Comparison of ENCODE assay signal across 8 mouse cellular contexts in genomic region chr7:34229691-34230111, GRCm38 (mm10). TPM values are rescaled to one million over a fixed set of nuclear protein-coding genes. Genes with fewer than 3 reads are reported as not detected.
DNase-seq lines count a peak whose midpoint lies in the region; ATAC-seq and TF ChIP-seq lines count a peak whose summit lies in the region.

No protein-coding gene starts in this region.

- H3K27ac ChIP-seq in embryonic facial prominence, embryonic 10.5 days (replicated peaks): peak overlapping the region; percentile 95
- peak overlapping the region; percentile 68 for H3K27ac ChIP-seq in limb, embryonic 11.5 days (replicated peaks; ENCODE audit: low read depth, low read length)
- H3K27ac ChIP-seq in midbrain, embryonic 14.5 days (replicated peaks; ENCODE audit: low read depth, low read length): peak overlapping the region; percentile 73
- peak overlapping the region; percentile 90 for H3K27ac ChIP-seq in stomach, postnatal 0 days (replicated peaks)

- no peaks in the 10 kb centered on the region for H3K9me3 ChIP-seq in embryonic facial prominence, embryonic 10.5 days
- no peaks in the 10 kb centered on the region for H3K9me3 ChIP-seq in limb, embryonic 11.5 days (ENCODE audit: control insufficient read depth, low read length)
- H3K9me3 ChIP-seq in midbrain, embryonic 14.5 days (ENCODE audit: control insufficient read depth, low read length): no peaks in the 10 kb centered on the region
- no peaks in the 10 kb centered on the region for H3K9me3 ChIP-seq in stomach, postnatal 0 days (ENCODE audit: control insufficient read depth, low read length)

- ATAC-seq in limb, embryonic 11.5 days (ENCODE audit: insufficient number of reproducible peaks, low FRiP score, low TSS enrichment, low read depth): 0 out of 2 replicates have a peak, but pooled peaks have one; percentile 2
- ATAC-seq in midbrain, embryonic 14.5 days (ENCODE audit: low FRiP score, low TSS enrichment): peak; percentile 11
- peak; percentile 1 for ATAC-seq in stomach, postnatal 0 days (ENCODE audit: low FRiP score, low TSS enrichment)

- under 1% methylated on average over 19 of the region's 19 CpGs for WGBS in embryonic facial prominence, embryonic 10.5 days
- WGBS in limb, embryonic 11.5 days: 0% methylated on average over 15 of the region's 19 CpGs
- WGBS in midbrain, embryonic 14.5 days: under 1% methylated on average over 19 of the region's 19 CpGs
- WGBS in stomach, postnatal 0 days: 0% methylated on average over 14 of the region's 19 CpGs

- H3K4me2 ChIP-seq in limb, embryonic 11.5 days (ENCODE audit: low read depth, severe bottlenecking): peak overlapping the region; percentile 69
- H3K4me2 ChIP-seq in midbrain, embryonic 14.5 days (ENCODE audit: low read length): peak overlapping the region; percentile 86
- peak overlapping the region; percentile 80 for H3K4me2 ChIP-seq in stomach, postnatal 0 days (replicated peaks; ENCODE audit: low read depth)

- H3K27me3 ChIP-seq in embryonic facial prominence, embryonic 10.5 days (replicated peaks; ENCODE audit: low read depth, poor library complexity, severe bottlenecking): no peaks in the 10 kb centered on the region
- no peaks in the 10 kb centered on the region for H3K27me3 ChIP-seq in limb, embryonic 11.5 days (ENCODE audit: control insufficient read depth, insufficient read depth, low read length)
- no peaks in the 10 kb centered on the region for H3K27me3 ChIP-seq in midbrain, embryonic 14.5 days (ENCODE audit: control insufficient read depth, insufficient read depth, low read length)
- no peaks in the 10 kb centered on the region for H3K27me3 ChIP-seq in stomach, postnatal 0 days (ENCODE audit: control insufficient read depth, insufficient read depth, low read length)

- peak; percentile 11 for DNase-seq in thymus, postnatal 0 days (ENCODE audit: low spot score)
- no peak for DNase-seq in thymus, postnatal 4 days
- peak; percentile 72 for DNase-seq in embryonic facial prominence, embryonic 10.5 days (ENCODE audit: low spot score)
- peak; percentile 98 for DNase-seq in heart, adult 11 months
- peak; percentile 59 for DNase-seq in kidney, adult 11 months
- peak; percentile 70 for DNase-seq in limb, embryonic 11.5 days (ENCODE audit: low spot score)
- DNase-seq in midbrain, embryonic 14.5 days: peak; percentile 68
- peak; percentile 59 for DNase-seq in stomach, postnatal 0 days (ENCODE audit: low spot score)

- H3K4me3 ChIP-seq in embryonic facial prominence, embryonic 10.5 days: peak overlapping the region; percentile 87
- peak overlapping the region; percentile 76 for H3K4me3 ChIP-seq in limb, embryonic 11.5 days (ENCODE audit: low read depth, low read length)
- H3K4me3 ChIP-seq in midbrain, embryonic 14.5 days (replicated peaks; ENCODE audit: low read depth, low read length): peak overlapping the region; percentile 65
- H3K4me3 ChIP-seq in stomach, postnatal 0 days (ENCODE audit: low read depth, low read length): peak overlapping the region; percentile 77

- peaks cover 49% of the 10 kb centered on the region for H3K4me1 ChIP-seq in embryonic facial prominence, embryonic 10.5 days
- H3K4me1 ChIP-seq in limb, embryonic 11.5 days (ENCODE audit: control insufficient read depth, insufficient read depth, low read length): no peaks in the 10 kb centered on the region
- H3K4me1 ChIP-seq in midbrain, embryonic 14.5 days (ENCODE audit: control insufficient read depth, insufficient read depth, low read length): peaks cover 12% of the 10 kb centered on the region; the same call in 1 of the 2 replicates
- H3K4me1 ChIP-seq in stomach, postnatal 0 days (replicated peaks; ENCODE audit: control insufficient read depth, insufficient read depth): 0 out of 2 replicates have a peak, but pooled peaks cover 3% of the 10 kb centered on the region

- no peak for TF ChIP-seq EP300 in stomach, postnatal 0 days (optimal IDR thresholded peaks at IDR 0.05)

- no peak for TF ChIP-seq CTCF in stomach, postnatal 0 days (IDR thresholded peaks at IDR 0.05; ENCODE audit: low read depth)

- H3K9ac ChIP-seq in limb, embryonic 11.5 days (ENCODE audit: low read length): peak overlapping the region; percentile 69
- H3K9ac ChIP-seq in midbrain, embryonic 14.5 days (replicated peaks; ENCODE audit: low read length): peak overlapping the region; percentile 69
- peak overlapping the region; percentile 82 for H3K9ac ChIP-seq in stomach, postnatal 0 days (ENCODE audit: low read length)

- H3K36me3 ChIP-seq in embryonic facial prominence, embryonic 10.5 days (replicated peaks): peaks cover 42% of the 10 kb centered on the region
- peaks cover 20% of the 10 kb centered on the region for H3K36me3 ChIP-seq in limb, embryonic 11.5 days (ENCODE audit: control insufficient read depth, insufficient read depth, low read length)
- H3K36me3 ChIP-seq in midbrain, embryonic 14.5 days (ENCODE audit: control insufficient read depth, insufficient read depth, low read length): peaks cover 16% of the 10 kb centered on the region; the same call in 1 of the 2 replicates
- H3K36me3 ChIP-seq in stomach, postnatal 0 days (ENCODE audit: control insufficient read depth, insufficient read depth, low read length): peaks cover 10% of the 10 kb centered on the region

RNA-seq across cellular contexts. Expression of gene Gpi1, which starts 0.4 kb away (rescaled TPM):
- polyA plus RNA-seq in thymus, postnatal 0 days (2015; fragmentation: Nextera tagmentation; extraction: Ambion mirVana): 232 and 238 TPM in 2 replicates
- polyA plus RNA-seq in embryonic facial prominence, embryonic 10.5 days (2016; fragmentation: Nextera tagmentation; extraction: Ambion mirVana): 347 and 381 TPM in 2 replicates
- 278 and 291 TPM in 2 replicates for polyA plus RNA-seq in limb, embryonic 11.5 days (2014; fragmentation: Nextera tagmentation; extraction: Ambion mirVana)
- 192 and 216 TPM in 2 replicates for polyA plus RNA-seq in midbrain, embryonic 14.5 days (2014; fragmentation: Nextera tagmentation; extraction: Ambion mirVana)
- 235 and 244 TPM in 2 replicates for polyA plus RNA-seq in stomach, postnatal 0 days (2015; fragmentation: Nextera tagmentation; extraction: Ambion mirVana)

RNA-seq across cellular contexts. Expression of gene Gm6096, which starts 21.1 kb away (rescaled TPM):
- polyA plus RNA-seq in thymus, postnatal 0 days (2015; fragmentation: Nextera tagmentation; extraction: Ambion mirVana): not detected in 2 replicates
- polyA plus RNA-seq in embryonic facial prominence, embryonic 10.5 days (2016; fragmentation: Nextera tagmentation; extraction: Ambion mirVana): 0.62 TPM in 1 of 2 replicates, not detected in the other
- not detected in 2 replicates for polyA plus RNA-seq in limb, embryonic 11.5 days (2014; fragmentation: Nextera tagmentation; extraction: Ambion mirVana)
- 0.84 TPM in 1 of 2 replicates, not detected in the other for polyA plus RNA-seq in midbrain, embryonic 14.5 days (2014; fragmentation: Nextera tagmentation; extraction: Ambion mirVana)
- not detected in 2 replicates for polyA plus RNA-seq in stomach, postnatal 0 days (2015; fragmentation: Nextera tagmentation; extraction: Ambion mirVana)

RNA-seq across cellular contexts. Expression of gene Pdcd2l, which starts 33.2 kb away (rescaled TPM):
- 54.2 and 62.3 TPM in 2 replicates for polyA plus RNA-seq in thymus, postnatal 0 days (2015; fragmentation: Nextera tagmentation; extraction: Ambion mirVana)
- 73.5 and 80.8 TPM in 2 replicates for polyA plus RNA-seq in embryonic facial prominence, embryonic 10.5 days (2016; fragmentation: Nextera tagmentation; extraction: Ambion mirVana)
- 65.3 and 77.2 TPM in 2 replicates for polyA plus RNA-seq in limb, embryonic 11.5 days (2014; fragmentation: Nextera tagmentation; extraction: Ambion mirVana)
- 67.7 and 77.4 TPM in 2 replicates for polyA plus RNA-seq in midbrain, embryonic 14.5 days (2014; fragmentation: Nextera tagmentation; extraction: Ambion mirVana)
- polyA plus RNA-seq in stomach, postnatal 0 days (2015; fragmentation: Nextera tagmentation; extraction: Ambion mirVana): 30.4 and 34.6 TPM in 2 replicates
